In genomic region chr6:147705936-147706335, GRCm38 (mm10) we compare ENCODE assay signal across 36 mouse cellular contexts.
"Had no signal": no experiment of that assay in that cellular context is flagged by ENCODE, and none has a peak within 500 bp of the region (broad histone marks: within the 10 kb centered on the region; RNA-seq: fewer than 3 reads in every experiment).

No protein-coding gene starts in this region.

- H3K9me3 ChIP-seq: heart, embryonic 10.5 days; heart, embryonic 12.5 days; heart, embryonic 13.5 days; heart, embryonic 15.5 days; hindbrain, embryonic 10.5 days; hindbrain, embryonic 12.5 days; hindbrain, embryonic 13.5 days; hindbrain, embryonic 15.5 days; intestine, embryonic 15.5 days; kidney, embryonic 15.5 days had no signal

- H3K4me1 ChIP-seq: heart, embryonic 12.5 days; heart, embryonic 15.5 days; hindbrain, embryonic 10.5 days; hindbrain, embryonic 12.5 days; hindbrain, embryonic 13.5 days; hindbrain, embryonic 15.5 days; intestine, embryonic 15.5 days had no signal

- H3K4me2 ChIP-seq: heart, embryonic 11.5 days; heart, embryonic 12.5 days; heart, embryonic 13.5 days; heart, embryonic 15.5 days; hindbrain, embryonic 12.5 days; hindbrain, embryonic 13.5 days; hindbrain, embryonic 14.5 days; hindbrain, embryonic 15.5 days; intestine, embryonic 15.5 days; kidney, embryonic 15.5 days had no signal

- H3K9ac ChIP-seq: heart, embryonic 12.5 days; heart, embryonic 13.5 days; heart, embryonic 15.5 days; hindbrain, embryonic 12.5 days; hindbrain, embryonic 13.5 days; hindbrain, embryonic 14.5 days; hindbrain, embryonic 15.5 days; intestine, embryonic 15.5 days; kidney, embryonic 15.5 days had no signal

- H3K4me3 ChIP-seq: heart, adult 2 months; heart, embryonic 10.5 days; heart, embryonic 12.5 days; heart, embryonic 13.5 days; heart, embryonic 15.5 days; hindbrain, embryonic 10.5 days; hindbrain, embryonic 12.5 days; hindbrain, embryonic 13.5 days; hindbrain, embryonic 15.5 days; intestine, embryonic 15.5 days; kidney, embryonic 15.5 days; layer of hippocampus, adult 2 months had no signal

- H3K27ac ChIP-seq: heart, adult 2 months; heart, embryonic 10.5 days; heart, embryonic 13.5 days; heart, embryonic 15.5 days; hindbrain, embryonic 10.5 days; hindbrain, embryonic 12.5 days; hindbrain, embryonic 13.5 days; hindbrain, embryonic 14.5 days; hindbrain, embryonic 15.5 days; hindbrain, postnatal 0 days; intestine, embryonic 15.5 days; kidney, embryonic 15.5 days; kidney, postnatal 0 days; layer of hippocampus, adult 2 months had no signal

- H3K36me3 ChIP-seq: heart, embryonic 10.5 days; heart, embryonic 12.5 days; heart, embryonic 13.5 days; heart, embryonic 15.5 days; hindbrain, embryonic 10.5 days; hindbrain, embryonic 12.5 days; hindbrain, embryonic 13.5 days; hindbrain, embryonic 15.5 days; intestine, embryonic 15.5 days; kidney, embryonic 15.5 days had no signal

- DNase-seq: heart, adult 2 months; heart, postnatal 10 days; heart, postnatal 14 days; heart, postnatal 36 days; heart, postnatal 4 days; kidney, adult 11 months; kidney, adult 18-20 months; kidney, adult 2 months; kidney, adult 8-10 months; kidney, adult 9 months; kidney, postnatal 10 days; kidney, postnatal 14 days; kidney, postnatal 25 days; kidney, postnatal 36 days; kidney, postnatal 4 days; layer of hippocampus, adult 9-11 months; layer of hippocampus, postnatal 36 days had no signal

- H3K27me3 ChIP-seq: heart, embryonic 12.5 days; heart, embryonic 13.5 days; heart, embryonic 15.5 days; hindbrain, embryonic 12.5 days; hindbrain, embryonic 13.5 days; hindbrain, embryonic 15.5 days; intestine, embryonic 15.5 days; kidney, embryonic 15.5 days had no signal

- ATAC-seq: hindbrain, embryonic 16.5 days; hindbrain, postnatal 0 days; inflammation-experienced regulatory T-cells, adult 6 months; intestine, embryonic 15.5 days; intestine, embryonic 16.5 days; intestine, postnatal 0 days had no signal
